Mouse (Mus musculus) MEL (cell line): ENCODE measurements around the gene Cobl.

Source experiments
- CTCF ChIP-seq, 3 experiments: IDR thresholded peaks in 2 of 3; conservative IDR thresholded peaks in 1 of 3; 2 replicates each; pipeline ENCODE4 v1.5.1; 2011 to 2012; ENCODE audit warnings: low read length in 3 of 3, low read depth in 2 of 3, mild to moderate bottlenecking in 2 of 3, improper control_type of control experiment in 1 of 3, inconsistent platforms in 1 of 3, mixed read lengths in 1 of 3, moderate library complexity in 1 of 3; ENCODE audit not compliant: control insufficient read depth in 1 of 3, insufficient read depth in 1 of 3, poor library complexity in 1 of 3, severe bottlenecking in 1 of 3
- ELF1 ChIP-seq: IDR thresholded peaks from 2 replicates; pipeline ENCODE4 v1.6.1; 2014; ENCODE audit warnings: low read depth, mild to moderate bottlenecking, inconsistent platforms, low read length, improper control_type of control experiment, moderate library complexity
- EP300 ChIP-seq, 2 experiments: IDR thresholded peaks; 2 replicates each; pipeline ENCODE4 v1.6.1; 2011; ENCODE audit warnings: improper control_type of control experiment in 2 of 2, low read length in 2 of 2, low read depth in 1 of 2, mild to moderate bottlenecking in 1 of 2
- JUND ChIP-seq: IDR thresholded peaks from 2 replicates; pipeline ENCODE4 v1.6.1; 2011; ENCODE audit warnings: low read depth, mild to moderate bottlenecking, improper control_type of control experiment, low read length
- MYC ChIP-seq: IDR thresholded peaks from 2 replicates; pipeline ENCODE4 v1.6.1; 2011; ENCODE audit warnings: low read depth, mild to moderate bottlenecking, low read length, improper control_type of control experiment, moderate library complexity
- USF1 ChIP-seq: IDR thresholded peaks from 2 replicates; pipeline ENCODE4 v1.6.1; 2014; ENCODE audit warnings: low read depth, mild to moderate bottlenecking, inconsistent platforms, low read length, improper control_type of control experiment, moderate library complexity
- ZMIZ1 ChIP-seq: IDR thresholded peaks from 2 replicates; pipeline ENCODE4 v1.6.1; 2012; ENCODE audit warnings: low read depth, mild to moderate bottlenecking, inconsistent platforms, low read length, improper control_type of control experiment, moderate library complexity

- TF ChIP-seq JUND = no peak
- no peak for TF ChIP-seq ZMIZ1
- no peak for TF ChIP-seq EP300 (IDR thresholded peaks at IDR 0.05; ENCODE audit: low read depth in 1 of 2, low read length in 2 of 2)
- TF ChIP-seq ELF1 = no peak
- TF ChIP-seq CTCF (IDR thresholded peaks at IDR 0.05 in 2 of 3, conservative IDR thresholded peaks at IDR 0.05 in 1 of 3; ENCODE audit: control insufficient read depth in 1 of 3, insufficient read depth in 1 of 3, low read depth in 2 of 3, low read length in 3 of 3, poor library complexity in 1 of 3, severe bottlenecking in 1 of 3) = no peak
- TF ChIP-seq MYC = no peak
- TF ChIP-seq USF1 = no peak
Observed at GRCm38 (mm10) chr11:12367426-12368178, 97.2 kb downstream of the Cobl start.
